Mouse (Mus musculus): ENCODE measurements around the gene Ptcra.
"Not testable (repeated sequence)": the region's sequence is repeated elsewhere in the genome, so short reads cannot be mapped to it uniquely, and the experiment has no call there.

The Ptcra gene

GRCm38 (mm10) chr17:46771616-46772015 lies 8.1 kb upstream of the Ptcra start:
- in situ Hi-C loops (cut with MseI, MboI), result no loop called here

DNA sequence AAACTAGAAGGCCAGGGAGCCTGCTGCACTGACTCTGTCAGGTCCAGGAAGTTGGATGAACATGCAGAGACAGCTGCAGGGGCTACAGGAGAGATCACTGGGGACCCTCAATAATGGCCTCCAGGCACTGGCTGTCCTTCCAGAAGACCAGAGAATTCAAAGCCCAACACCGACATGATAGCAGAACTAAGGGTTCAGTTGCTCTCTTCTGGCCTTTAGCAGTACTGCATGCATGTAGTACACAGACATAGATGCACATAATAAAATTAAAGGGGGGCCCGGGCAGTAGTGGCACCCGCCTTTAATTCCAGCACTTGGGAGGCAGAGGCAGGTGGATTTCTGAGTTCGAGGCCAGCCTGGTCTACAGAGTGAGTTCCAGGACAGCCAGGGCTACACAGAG lies 7.5 kb upstream of the Ptcra start:
- in situ Hi-C loops (cut with MseI, MboI), result no loop called here

DNA sequence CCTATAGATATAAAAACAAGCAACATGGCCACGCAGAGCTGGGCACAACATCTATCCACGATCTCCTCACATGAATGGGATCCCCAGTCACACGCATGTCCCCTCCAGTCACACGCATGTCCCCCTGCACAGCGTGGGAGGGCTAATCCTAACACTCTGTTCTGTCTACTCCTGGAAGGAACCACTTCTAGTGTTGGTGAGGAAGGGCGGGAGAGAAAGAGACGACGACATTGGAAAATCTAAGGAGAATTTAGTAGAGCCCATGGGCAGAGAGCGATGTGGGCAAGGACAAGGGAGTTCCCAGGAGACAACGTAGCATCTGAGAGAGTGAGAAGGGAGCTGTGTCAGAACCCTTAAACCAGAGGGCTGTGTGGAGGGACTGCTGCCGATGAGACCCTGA lies 7.0 kb upstream of the Ptcra start:
- in situ Hi-C loops (cut with MseI, MboI), result no loop called here

DNA sequence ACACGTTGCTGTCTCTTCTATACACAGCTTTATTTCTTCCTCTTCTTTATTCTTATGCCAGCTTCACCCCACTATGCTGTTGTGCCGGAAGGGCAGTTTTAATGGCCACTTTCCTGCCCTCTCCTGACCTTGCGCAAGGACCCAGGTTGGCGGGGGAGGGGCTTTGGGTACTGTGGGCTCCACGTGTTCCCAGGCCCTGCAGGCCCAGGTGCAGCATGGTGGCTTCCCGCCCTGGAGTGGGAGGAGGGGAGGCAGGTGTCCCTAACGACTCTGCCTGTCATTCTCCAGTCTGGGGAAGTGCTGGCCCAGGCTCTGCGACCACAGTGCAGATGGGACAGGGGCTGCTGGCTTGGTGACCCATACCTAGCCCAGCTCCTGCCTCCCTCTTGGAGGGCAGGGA lies 4.4 kb upstream of the Ptcra start:
- in situ Hi-C loops (cut with MseI, MboI), result no loop called here

DNA sequence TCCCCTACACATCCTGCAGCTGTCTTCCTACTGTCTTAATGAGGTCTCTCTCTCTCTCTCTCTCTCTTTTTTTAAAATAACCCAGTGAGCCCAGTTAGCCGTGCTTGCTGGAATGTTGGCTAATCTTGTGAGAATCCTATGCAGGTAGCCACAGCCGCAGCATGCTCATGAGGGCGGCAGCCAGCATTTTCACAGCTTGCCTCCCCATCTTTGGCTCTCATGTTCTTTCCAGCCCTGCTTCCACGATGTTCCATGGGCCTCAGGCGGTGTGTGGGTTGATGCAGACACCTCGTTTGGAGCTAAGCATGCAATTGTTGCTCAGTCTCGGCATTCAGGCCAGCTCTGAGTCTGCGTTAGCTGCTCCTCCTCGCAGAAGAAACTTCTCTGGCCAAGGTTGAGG lies 1.4 kb upstream of the Ptcra start:
- in situ Hi-C loops (cut with MseI, MboI), result not testable (repeated sequence)

GRCm38 (mm10) chr17:46758753-46759152 lies 4.8 kb downstream of the Ptcra start:
- in situ Hi-C loops (cut with MseI, MboI), result no loop called here

- in situ Hi-C loops (cut with MseI, MboI), result no loop called here
These were observed 11.5 kb downstream of the Ptcra start, which contains the start of gene Cnpy3 for GRCm38 (mm10) chr17:46751794-46752556. Gene Cnpy3, minus strand, starts transcription at chr17:46752214.

DNA sequence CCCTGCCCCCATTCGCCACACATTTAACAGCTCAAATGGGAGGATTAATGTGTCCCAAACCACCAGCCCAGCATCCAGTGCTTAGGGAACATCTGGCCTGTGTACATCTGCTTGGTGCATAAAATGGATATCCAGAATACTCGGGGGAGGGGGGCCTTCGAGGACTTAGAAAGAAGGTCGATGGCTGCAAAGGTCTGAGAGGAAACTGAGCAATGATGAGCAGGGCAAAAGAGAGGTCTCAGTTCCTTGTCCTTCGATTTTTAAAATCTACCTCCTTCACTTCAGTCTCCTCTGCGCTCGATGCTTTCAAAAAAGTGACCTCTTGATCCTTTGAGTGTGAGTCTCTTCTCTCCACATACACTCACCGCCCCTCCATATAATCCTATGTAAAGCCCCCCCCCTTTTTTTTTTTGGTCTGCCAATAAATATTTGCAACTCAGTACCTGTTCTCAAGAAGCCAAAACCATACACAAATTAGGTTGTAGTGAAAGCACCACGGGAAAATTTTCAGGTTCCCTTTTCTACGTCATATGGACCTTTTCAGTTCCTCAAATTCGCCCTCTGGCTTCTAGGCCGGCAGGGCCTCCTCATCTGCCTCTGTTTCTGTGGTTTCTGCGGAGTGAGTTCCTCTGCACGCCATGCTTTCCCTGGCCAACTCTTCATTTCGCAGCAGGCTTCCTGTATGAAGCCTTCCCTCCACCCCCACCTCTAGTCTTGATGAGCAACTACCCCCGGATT lies 12.3 kb downstream of the Ptcra start:
- in situ Hi-C loops (cut with MseI, MboI), result no loop called here

GRCm38 (mm10) chr17:46750580-46750979 lies 12.9 kb downstream of the Ptcra start:
- in situ Hi-C loops (cut with MseI, MboI), result no loop called here

- in situ Hi-C loops (cut with MseI, MboI), result no loop called here
These were observed 14.2 kb downstream of the Ptcra start for GRCm38 (mm10) chr17:46749282-46749681.

GRCm38 (mm10) chr17:46747806-46748205 lies 15.7 kb downstream of the Ptcra start:
- in situ Hi-C loops (cut with MseI, MboI), result no loop called here

GRCm38 (mm10) chr17:46747234-46747633 lies 16.3 kb downstream of the Ptcra start:
- in situ Hi-C loops (cut with MseI, MboI), result no loop called here

DNA sequence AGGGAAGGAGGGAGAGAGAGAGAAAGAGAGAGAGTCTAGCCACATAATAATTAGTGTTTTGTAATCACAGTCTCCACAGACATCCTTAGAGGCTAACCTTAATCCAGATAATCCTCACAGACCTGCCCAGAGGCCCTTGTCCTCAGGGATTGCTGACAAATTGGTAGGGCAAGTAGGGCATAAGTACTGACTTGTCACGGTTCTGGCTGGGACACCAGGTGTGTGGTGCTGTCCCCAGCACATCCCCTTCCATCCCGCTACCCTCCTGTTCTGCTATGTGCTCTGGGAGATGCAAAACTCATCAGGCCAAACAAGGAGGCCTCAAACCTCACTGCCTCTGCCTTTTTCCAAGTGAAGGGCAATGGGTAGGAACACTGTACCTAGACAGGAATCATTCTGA lies 18.0 kb downstream of the Ptcra start:
- in situ Hi-C loops (cut with MseI, MboI), result no loop called here

GRCm38 (mm10) chr17:46742986-46743385 lies 20.5 kb downstream of the Ptcra start:
- in situ Hi-C loops (cut with MseI, MboI), result no loop called here

DNA sequence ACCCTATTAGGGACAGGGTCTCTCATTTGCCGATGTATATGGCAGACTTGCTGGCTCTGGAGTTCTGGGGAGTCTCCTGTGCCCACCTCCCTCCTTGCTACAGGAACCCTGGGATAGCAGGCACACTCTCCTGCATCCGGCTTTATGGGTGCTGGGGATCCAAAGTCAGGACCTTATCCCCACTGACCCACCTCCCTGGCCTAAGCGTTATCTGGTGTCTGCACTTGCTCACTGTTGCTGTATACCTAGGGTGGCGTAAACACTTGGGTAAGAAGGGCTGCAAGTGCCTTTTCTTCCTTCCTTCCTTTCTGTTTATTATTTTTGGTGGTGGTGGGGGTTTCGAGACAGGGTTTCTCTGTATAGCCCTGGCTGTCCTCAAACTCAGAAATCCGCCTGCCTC lies 22.2 kb downstream of the Ptcra start:
- in situ Hi-C loops (cut with MseI, MboI), result no loop called here

DNA sequence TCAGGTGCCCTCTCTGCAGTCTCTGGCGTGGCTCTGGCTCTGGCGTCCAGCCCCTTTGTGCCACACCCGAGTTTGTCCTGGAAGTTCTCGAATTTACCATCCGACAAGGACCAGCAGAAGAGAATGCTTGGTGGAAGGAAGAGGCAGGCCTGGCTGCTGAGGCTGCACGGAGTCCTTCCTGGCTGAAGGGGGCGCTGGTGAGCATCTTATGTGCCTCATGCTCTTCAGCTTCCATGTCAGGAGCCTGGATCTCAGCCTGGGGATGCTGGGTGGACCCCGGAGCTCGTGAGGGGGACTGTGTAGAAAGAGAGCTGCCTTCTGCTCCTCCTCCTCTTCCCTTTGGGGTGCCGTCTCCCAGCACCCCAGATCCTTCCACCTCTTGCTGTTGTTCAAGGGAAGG lies 27.4 kb downstream of the Ptcra start:
- in situ Hi-C loops (cut with MseI, MboI), result no loop called here

DNA sequence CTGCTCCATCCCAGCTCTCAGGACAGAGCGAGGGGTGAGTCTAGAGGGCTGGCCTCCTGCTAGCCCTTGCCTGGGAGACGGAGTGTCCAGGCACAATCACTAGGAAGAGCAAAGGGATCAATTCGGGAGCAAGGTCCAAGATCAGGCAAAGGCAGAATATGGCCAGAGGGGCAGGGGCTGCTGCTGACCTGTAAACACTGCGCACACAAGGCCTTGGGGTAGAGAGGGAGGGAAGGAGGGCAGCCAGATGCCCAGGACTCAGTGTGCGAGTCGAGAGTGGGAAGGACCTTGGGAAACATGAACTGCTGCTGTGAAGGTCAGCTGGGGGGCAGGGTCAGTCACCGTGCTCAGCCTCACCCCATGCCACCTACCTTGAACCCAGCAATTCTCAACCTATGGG lies 28.2 kb downstream of the Ptcra start:
- in situ Hi-C loops (cut with MseI, MboI), result no loop called here

DNA sequence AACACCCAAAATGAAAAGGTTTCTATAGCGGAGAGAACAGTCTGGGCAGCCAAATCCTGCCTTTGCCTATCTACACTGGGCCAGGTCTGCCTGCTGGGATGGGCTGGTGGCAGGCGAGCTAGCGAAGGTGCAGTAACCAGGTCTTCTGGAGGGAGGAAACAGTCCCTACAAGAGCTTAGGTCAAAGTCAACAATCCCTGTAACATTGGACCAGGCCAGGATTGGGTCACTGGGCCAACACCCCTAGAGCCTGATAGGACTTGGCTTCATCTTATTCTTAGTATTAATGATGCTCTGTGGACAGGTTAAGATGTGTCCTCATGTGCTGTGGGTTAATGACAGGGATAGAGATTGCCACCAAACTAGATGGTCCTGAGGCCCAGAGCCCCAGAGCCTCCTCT lies 29.5 kb downstream of the Ptcra start:
- in situ Hi-C loops (cut with MseI, MboI), result no loop called here

- in situ Hi-C loops (cut with MseI, MboI), result no loop called here
These were observed 34.6 kb downstream of the Ptcra start, which contains the start of gene Gnmt for GRCm38 (mm10) chr17:46728904-46729318. Gene Gnmt, minus strand, starts transcription at chr17:46729168.

GRCm38 (mm10) chr17:46728496-46728895 lies 35.0 kb downstream of the Ptcra start:
- in situ Hi-C loops (cut with MseI, MboI), result no loop called here

GRCm38 (mm10) chr17:46728021-46728420 lies 35.5 kb downstream of the Ptcra start:
- in situ Hi-C loops (cut with MseI, MboI), result no loop called here

- in situ Hi-C loops (cut with MseI, MboI), result no loop called here
These were observed 36.2 kb downstream of the Ptcra start for GRCm38 (mm10) chr17:46727271-46727670.

Data from mouse trophoblast stem cell (cell line).